Mouse (Mus musculus): ENCODE results near the gene Plac9a.
"Not testable (repeated sequence)": the region's sequence is repeated elsewhere in the genome, so short reads cannot be mapped to it uniquely, and the experiment has no call there.

The Plac9a gene

GRCm38 (mm10) chr14:25863721-25864120 lies 39.2 kb downstream of the Plac9a start:
- no peak for DNase-seq

- DNase-seq: peak in 1 of 2 experiments; percentile 45
Measured at GRCm38 (mm10) chr14:25861771-25862530, 40.9 kb downstream of the Plac9a start.

- DNase-seq: no peak
Measured at GRCm38 (mm10) chr14:25857940-25858339, 45.0 kb downstream of the Plac9a start.

GRCm38 (mm10) chr14:25857168-25857621 lies 45.7 kb downstream of the Plac9a start:
- peak; percentile 70 to 84 for DNase-seq

GRCm38 (mm10) chr14:25855241-25855885 lies 47.5 kb downstream of the Plac9a start:
- no peak for DNase-seq

GRCm38 (mm10) chr14:25853717-25854452 lies 49.0 kb downstream of the Plac9a start:
- no peak for DNase-seq

GRCm38 (mm10) chr14:25853295-25853694 lies 49.6 kb downstream of the Plac9a start:
- DNase-seq: no peak

GRCm38 (mm10) chr14:25852121-25852561 lies 50.8 kb downstream of the Plac9a start:
- no peak for DNase-seq

- no peak for DNase-seq
Measured at GRCm38 (mm10) chr14:25851189-25851588, 51.7 kb downstream of the Plac9a start.

GRCm38 (mm10) chr14:25850433-25850832 lies 52.5 kb downstream of the Plac9a start:
- no peak for DNase-seq

- not testable (repeated sequence) for DNase-seq
Measured at GRCm38 (mm10) chr14:25848708-25849107, 54.2 kb downstream of the Plac9a start.

GRCm38 (mm10) chr14:25848237-25848636 lies 54.7 kb downstream of the Plac9a start:
- peak in 1 of 2 experiments; percentile 48 for DNase-seq

GRCm38 (mm10) chr14:25847660-25848059 lies 55.2 kb downstream of the Plac9a start:
- DNase-seq: no peak

GRCm38 (mm10) chr14:25846516-25846915 lies 56.4 kb downstream of the Plac9a start:
- no peak for DNase-seq

- DNase-seq: no peak
Measured at GRCm38 (mm10) chr14:25845832-25846383, 57.0 kb downstream of the Plac9a start.

- DNase-seq: no peak
Measured at GRCm38 (mm10) chr14:25844372-25844771, 58.5 kb downstream of the Plac9a start.

- DNase-seq: no peak
Measured at GRCm38 (mm10) chr14:25842688-25843003, 60.3 kb downstream of the Plac9a start.

GRCm38 (mm10) chr14:25841991-25842687 lies 60.8 kb downstream of the Plac9a start, which contains the start of gene Anxa11:
TSS of gene Anxa11 (plus strand) at chr14:25842156.
- DNase-seq: peak; percentile 92 to 94

GRCm38 (mm10) chr14:25841579-25841978 lies 61.3 kb downstream of the Plac9a start:
- no peak for DNase-seq

- no peak for DNase-seq
Measured at GRCm38 (mm10) chr14:25840961-25841360, 61.9 kb downstream of the Plac9a start.

GRCm38 (mm10) chr14:25839791-25840190 lies 63.1 kb downstream of the Plac9a start:
- DNase-seq: no peak

GRCm38 (mm10) chr14:25838411-25838810 lies 64.5 kb downstream of the Plac9a start:
- no peak for DNase-seq
